Mouse (Mus musculus) midbrain, embryonic 14.5 days (tissue): ENCODE results near the gene Vps37c. TPM values are rescaled to one million over a fixed set of nuclear protein-coding genes. Genes with fewer than 3 reads are reported as not detected.

Experiments
- ATAC-seq: fragments of 200-750 bp; cut with Nextera tagmentation; 2 replicates; pipeline ENCODE4 v1.8.0; 2017; ENCODE audit warnings: moderate number of reproducible peaks, moderate library complexity; ENCODE audit not compliant: low FRiP score, low TSS enrichment
- DNase-seq: peaks from one replicate; pipeline ENCODE4 v3.0.0-alpha.2; 2015
- H3K27ac ChIP-seq: fragments of 300-500 bp; sonication (generic); replicated peaks from 2 replicates; pipeline ENCODE4 v1.5.1; 2014; ENCODE audit warnings: mild to moderate bottlenecking, low read depth, low read length, moderate library complexity
- H3K27me3 ChIP-seq: fragments of 300-500 bp; sonication (generic); 2 replicates; pipeline ENCODE4 v1.6.1; 2014; ENCODE audit warnings: low read length, control low read depth, mixed read lengths; ENCODE audit not compliant: control insufficient read depth, insufficient read depth
- H3K36me3 ChIP-seq: fragments of 300-500 bp; sonication (generic); 2 replicates; pipeline ENCODE4 v1.6.1; 2014; ENCODE audit warnings: low read length, control low read depth; ENCODE audit not compliant: control insufficient read depth, insufficient read depth
- H3K4me1 ChIP-seq: fragments of 300-500 bp; sonication (generic); 2 replicates; pipeline ENCODE4 v1.6.1; 2014; ENCODE audit warnings: mild to moderate bottlenecking, antibody characterized with exemption, low read length, control low read depth; ENCODE audit not compliant: control insufficient read depth, insufficient read depth
- H3K4me2 ChIP-seq: fragments of 300-500 bp; sonication (generic); 2 replicates; pipeline ENCODE4 v1.6.1; 2014; ENCODE audit warnings: mild to moderate bottlenecking, low read length, moderate library complexity
- H3K4me3 ChIP-seq: fragments of 300-500 bp; sonication (generic); replicated peaks from 2 replicates; pipeline ENCODE4 v1.5.1; 2014; ENCODE audit warnings: low read depth, low read length
- H3K9ac ChIP-seq: fragments of 300-500 bp; sonication (generic); replicated peaks from 2 replicates; pipeline ENCODE4 v1.6.1; 2014; ENCODE audit warnings: mild to moderate bottlenecking, low read length, moderate library complexity
- H3K9me3 ChIP-seq: fragments of 300-500 bp; sonication (generic); 2 replicates; pipeline ENCODE4 v1.6.1; 2016; ENCODE audit warnings: low read length, control low read depth, mixed read lengths; ENCODE audit not compliant: control insufficient read depth
- WGBS: fragments of 180-500 bp; shearing (Covaris S2); extraction: QIAGEN DNeasy Blood & Tissue Kit; methylation state at CpG from one replicate; pipeline ENCODE4 v1.1.7; 2014; 5-methylcytosine and 5-hydroxymethylcytosine counted together
- polyA plus RNA-seq: library from polyadenylated mRNA; unstranded; fragments of >200 nt; fragmentation: Nextera tagmentation; extraction: Ambion mirVana; gene quantifications from 2 replicates; pipeline ENCODE4 v1.2.1, GENCODE M21; 2014

Vps37c gene
- polyA plus RNA-seq, 1 experiment from 2014 or later: 32.1 TPM

GRCm38 (mm10) chr19:10691660-10692059, 3.1 kb downstream of the Vps37c start:
- Histone ChIP-seq H3K27ac (no peak overlapping the region), H3K9ac (no peak overlapping the region), H3K4me1 (peaks cover 45% of the 10 kb centered on the region), H3K27me3 (no peaks in the 10 kb centered on the region), H3K36me3 (no peaks in the 10 kb centered on the region), H3K9me3 (no peaks in the 10 kb centered on the region), H3K4me3 (no peak overlapping the region), H3K4me2 (no peak overlapping the region)
- WGBS: 76% methylated on average over 3 of the region's 3 CpGs
- DNase-seq (no peak), ATAC-seq (no peak)

GRCm38 (mm10) chr19:10692361-10692760, 3.8 kb downstream of the Vps37c start:
- Histone ChIP-seq H3K9me3 (no peaks in the 10 kb centered on the region), H3K27ac (no peak overlapping the region), H3K36me3 (no peaks in the 10 kb centered on the region), H3K4me1 (peaks cover 45% of the 10 kb centered on the region), H3K27me3 (no peaks in the 10 kb centered on the region), H3K4me2 (no peak overlapping the region), H3K9ac (no peak overlapping the region), H3K4me3 (no peak overlapping the region)
- DNase-seq (no peak), ATAC-seq (no peak)
- WGBS: 92% methylated on average over 4 of the region's 4 CpGs

- 87% methylated on average over 10 of the region's 10 CpGs for WGBS
- ATAC-seq (no peak), DNase-seq (no peak)
- Histone ChIP-seq H3K4me2 (no peak overlapping the region), H3K27me3 (no peaks in the 10 kb centered on the region), H3K27ac (no peak overlapping the region; the same call in 1 of the 2 replicates), H3K36me3 (no peaks in the 10 kb centered on the region), H3K4me1 (peaks cover 41% of the 10 kb centered on the region), H3K9me3 (no peaks in the 10 kb centered on the region), H3K4me3 (no peak overlapping the region), H3K9ac (no peak overlapping the region)
Measured at GRCm38 (mm10) chr19:10693926-10694682, 5.6 kb downstream of the Vps37c start.

- Histone ChIP-seq H3K4me2 (peak overlapping the region; percentile 23), H3K27ac (peak overlapping the region; percentile 75), H3K9ac (0 out of 2 replicates have a peak overlapping the region, but pooled peaks have one; percentile 9), H3K4me1 (peaks cover 43% of the 10 kb centered on the region), H3K9me3 (no peaks in the 10 kb centered on the region), H3K4me3 (no peak overlapping the region), H3K36me3 (no peaks in the 10 kb centered on the region), H3K27me3 (no peaks in the 10 kb centered on the region)
- peak; percentile 54 for DNase-seq
- 13% methylated on average over 7 of the region's 7 CpGs for WGBS
- ATAC-seq: no peak
Measured at GRCm38 (mm10) chr19:10695801-10696200, 7.3 kb downstream of the Vps37c start.

GRCm38 (mm10) chr19:10698131-10698991, 9.8 kb downstream of the Vps37c start:
- H3K36me3 ChIP-seq: no peaks in the 10 kb centered on the region
- ATAC-seq (no peak), DNase-seq (no peak)
- H3K27me3 ChIP-seq: no peaks in the 10 kb centered on the region
- H3K4me3 ChIP-seq: no peak overlapping the region
- no peak overlapping the region for H3K4me2 ChIP-seq
- no peak overlapping the region for H3K9ac ChIP-seq
- no peak overlapping the region for H3K27ac ChIP-seq
- H3K9me3 ChIP-seq: no peaks in the 10 kb centered on the region
- peaks cover 41% of the 10 kb centered on the region for H3K4me1 ChIP-seq
- WGBS: 67% methylated on average over 9 of the region's 9 CpGs

- Histone ChIP-seq H3K27ac (no peak overlapping the region), H3K9me3 (no peaks in the 10 kb centered on the region), H3K4me1 (peaks cover 41% of the 10 kb centered on the region), H3K36me3 (no peaks in the 10 kb centered on the region), H3K9ac (no peak overlapping the region), H3K4me2 (no peak overlapping the region), H3K27me3 (no peaks in the 10 kb centered on the region), H3K4me3 (no peak overlapping the region)
- DNase-seq (no peak), ATAC-seq (no peak)
- 71% methylated on average over 9 of the region's 9 CpGs for WGBS
Measured at GRCm38 (mm10) chr19:10699851-10700250, 11.3 kb downstream of the Vps37c start.

- 26% methylated on average over 6 of the region's 6 CpGs for WGBS
- no peak overlapping the region for H3K27ac ChIP-seq
- DNase-seq (no peak), ATAC-seq (no peak)
- no peaks in the 10 kb centered on the region for H3K36me3 ChIP-seq
- H3K4me1 ChIP-seq: peaks cover 31% of the 10 kb centered on the region
- no peaks in the 10 kb centered on the region for H3K27me3 ChIP-seq
- H3K9me3 ChIP-seq: no peaks in the 10 kb centered on the region
- H3K9ac ChIP-seq: no peak overlapping the region
- no peak overlapping the region for H3K4me2 ChIP-seq
- no peak overlapping the region for H3K4me3 ChIP-seq
Measured at GRCm38 (mm10) chr19:10701013-10701726, 12.6 kb downstream of the Vps37c start.

- peaks cover 27% of the 10 kb centered on the region for H3K4me1 ChIP-seq
- WGBS: 87% methylated on average over 8 of the region's 8 CpGs
Measured at GRCm38 (mm10) chr19:10702125-10702524, 13.6 kb downstream of the Vps37c start.

More at GRCm38 (mm10) chr19:10702125-10702524, 13.6 kb downstream of the Vps37c start:
- Histone ChIP-seq H3K36me3 (peaks cover 6% of the 10 kb centered on the region), H3K9ac (no peak overlapping the region), H3K4me2 (no peak overlapping the region), H3K4me3 (no peak overlapping the region), H3K27ac (no peak overlapping the region), H3K9me3 (no peaks in the 10 kb centered on the region), H3K27me3 (no peaks in the 10 kb centered on the region)
- ATAC-seq (no peak), DNase-seq (no peak)
